Mouse (Mus musculus): ENCODE results near the gene Dlgap4. TPM values are rescaled to one million over a fixed set of nuclear protein-coding genes. Genes with fewer than 3 reads are reported as not detected.
"Not testable (repeated sequence)": the region's sequence is repeated elsewhere in the genome, so short reads cannot be mapped to it uniquely, and the experiment has no call there.

The Dlgap4 gene
- total and polyA plus RNA-seq, 3 experiments = 10.4 to 39.6 TPM; not detected in 1

DNA sequence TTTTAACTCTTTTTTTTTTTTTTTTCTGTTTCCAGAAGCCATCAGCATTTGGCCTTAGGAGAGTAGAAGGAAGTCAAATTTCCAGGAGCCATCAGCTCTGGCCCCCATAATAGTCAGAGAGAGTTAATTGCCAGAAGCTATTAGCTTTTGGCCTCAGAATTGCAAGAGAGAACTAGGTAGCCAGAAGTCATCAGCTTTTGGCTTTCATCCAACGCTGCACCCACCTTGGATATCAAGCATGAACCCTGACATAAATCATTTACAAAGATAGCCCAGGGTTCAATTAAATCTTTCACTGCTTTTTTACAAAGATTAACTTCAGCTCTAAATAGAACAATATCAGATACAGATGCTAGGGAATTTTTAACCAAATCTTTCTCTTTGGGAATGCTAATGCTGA, 185.0 kb downstream of the Dlgap4 start:
- DNase-seq (ENCODE audit: low read depth, low spot score) = peak; percentile 26
- no peak overlapping the region for H3K27ac ChIP-seq (ENCODE audit: control insufficient read depth, low read depth, low read length)
- H3K4me3 ChIP-seq (ENCODE audit: control insufficient read depth in 1 of 2, insufficient read depth in 1 of 2, low read depth in 2 of 2, low read length in 2 of 2) = no peak overlapping the region
- peaks cover 8 to 13% of the 10 kb centered on the region in 2 experiments for H3K4me1 ChIP-seq (ENCODE audit: control insufficient read depth in 1 of 2, insufficient read depth in 2 of 2, low read length in 2 of 2)
- TF ChIP-seq ZMIZ1 (IDR thresholded peaks at IDR 0.05; ENCODE audit: low read depth, low read length) = no peak
- no peak for TF ChIP-seq MAFK (IDR thresholded peaks at IDR 0.05; ENCODE audit: borderline replicate concordance, low read depth, low read length)
- TF ChIP-seq POLR2AphosphoS2 (IDR thresholded peaks at IDR 0.05; ENCODE audit: low read length) = no peak
- no peak for TF ChIP-seq TBP (IDR thresholded peaks at IDR 0.05; ENCODE audit: low read depth, low read length)
- TF ChIP-seq KAT2A (conservative IDR thresholded peaks at IDR 0.05; ENCODE audit: low read depth, low read length) = no peak
- no peak for TF ChIP-seq GATA1 (IDR thresholded peaks at IDR 0.05; ENCODE audit: low read depth, low read length)
- no peak overlapping the region for H3K9ac ChIP-seq (ENCODE audit: control insufficient read depth, low read depth, low read length, poor library complexity, severe bottlenecking)
- peaks cover 0 to 4% of the 10 kb centered on the region in 2 experiments; a peak in 2 of 4 replicates for H3K36me3 ChIP-seq (ENCODE audit: control insufficient read depth in 1 of 2, insufficient read depth in 2 of 2, low read length in 2 of 2)
- no peaks in the 10 kb centered on the region for H3K9me3 ChIP-seq (replicated peaks; ENCODE audit: insufficient read depth, low read length)
- no peaks in the 10 kb centered on the region for H3K79me2 ChIP-seq (ENCODE audit: control insufficient read depth, insufficient read depth, low read length, poor library complexity)
- H3K27me3 ChIP-seq (ENCODE audit: control insufficient read depth in 1 of 2, insufficient read depth in 2 of 2, low read length in 2 of 2) = no peaks in the 10 kb centered on the region

GRCm38 (mm10) chr2:156801045-156801444, 187.5 kb downstream of the Dlgap4 start:
- H3K27me3 ChIP-seq (ENCODE audit: control insufficient read depth in 1 of 2, insufficient read depth in 2 of 2, low read length in 2 of 2) = no peaks in the 10 kb centered on the region
- H3K4me1 ChIP-seq (ENCODE audit: control insufficient read depth in 1 of 2, insufficient read depth in 2 of 2, low read length in 2 of 2) = peaks cover 13 to 26% of the 10 kb centered on the region in 2 experiments
- H3K9ac ChIP-seq (ENCODE audit: control insufficient read depth, low read depth, low read length, poor library complexity, severe bottlenecking) = no peak overlapping the region
- H3K9me3 ChIP-seq (replicated peaks; ENCODE audit: insufficient read depth, low read length) = no peaks in the 10 kb centered on the region
- no peak overlapping the region for H3K27ac ChIP-seq (ENCODE audit: control insufficient read depth, low read depth, low read length)
- DNase-seq (ENCODE audit: low read depth, low spot score) = no peak
- no peaks in the 10 kb centered on the region for H3K79me2 ChIP-seq (ENCODE audit: control insufficient read depth, insufficient read depth, low read length, poor library complexity)
- H3K4me3 ChIP-seq (ENCODE audit: control insufficient read depth in 1 of 2, insufficient read depth in 1 of 2, low read depth in 2 of 2, low read length in 2 of 2) = no peak overlapping the region
- H3K36me3 ChIP-seq (ENCODE audit: control insufficient read depth in 1 of 2, insufficient read depth in 2 of 2, low read length in 2 of 2) = peaks cover 0 to 16% of the 10 kb centered on the region in 2 experiments; a peak in 2 of 4 replicates
- TF ChIP-seq TCF12 (IDR thresholded peaks at IDR 0.05; ENCODE audit: low read depth, low read length) = no peak
- TF ChIP-seq GABPA (IDR thresholded peaks at IDR 0.05; ENCODE audit: low read depth, low read length) = no peak

DNA sequence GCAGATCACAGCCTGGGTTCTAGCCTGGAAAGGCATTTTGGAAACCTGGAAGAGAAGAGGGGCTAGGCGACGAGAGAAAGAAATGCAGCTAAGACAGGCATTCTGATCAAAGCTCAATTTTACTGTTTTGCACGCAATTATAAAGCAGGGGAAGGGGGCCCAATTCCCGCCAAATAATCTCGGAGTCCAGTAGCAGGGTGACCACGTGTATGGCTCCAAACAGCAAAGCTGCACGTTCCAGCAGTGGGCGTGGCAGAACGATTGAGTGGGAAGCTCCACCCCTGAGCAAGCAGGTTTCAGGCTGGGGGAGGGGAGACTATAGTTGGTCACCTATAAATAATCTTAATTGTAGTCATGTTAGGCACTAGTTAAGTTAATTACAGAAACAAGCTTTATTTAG, 188.6 kb downstream of the Dlgap4 start:
- H3K27me3 ChIP-seq (ENCODE audit: control insufficient read depth in 1 of 2, insufficient read depth in 2 of 2, low read length in 2 of 2); H3K79me2 ChIP-seq (ENCODE audit: control insufficient read depth, insufficient read depth, low read length, poor library complexity); DNase-seq (ENCODE audit: low read depth, low spot score): not testable (repeated sequence)

More for the DNA sequence above, 188.6 kb downstream of the Dlgap4 start:
- not testable (repeated sequence) for H3K9ac ChIP-seq (ENCODE audit: control insufficient read depth, low read depth, low read length, poor library complexity, severe bottlenecking); H3K4me3 ChIP-seq (ENCODE audit: control insufficient read depth in 1 of 2, insufficient read depth in 1 of 2, low read depth in 2 of 2, low read length in 2 of 2); H3K9me3 ChIP-seq (replicated peaks; ENCODE audit: insufficient read depth, low read length); H3K27ac ChIP-seq (ENCODE audit: control insufficient read depth, low read depth, low read length)
- Histone ChIP-seq H3K36me3 (ENCODE audit: control insufficient read depth in 1 of 2, insufficient read depth in 2 of 2, low read length in 2 of 2) (peaks cover 0 to 16% of the 10 kb centered on the region in 2 experiments; a peak in 2 of 4 replicates), H3K4me1 (ENCODE audit: control insufficient read depth in 1 of 2, insufficient read depth in 2 of 2, low read length in 2 of 2) (peaks cover 13 to 26% of the 10 kb centered on the region in 2 experiments)
